Mouse (Mus musculus) cortical plate, adult 2 months (tissue): ENCODE data around the gene Camk2n1. TPM values are rescaled to one million over a fixed set of nuclear protein-coding genes. Genes with fewer than 3 reads are reported as not detected.

Source experiments
- H3K27ac ChIP-seq: fragments of 200-500 bp; 2 replicates; pipeline ENCODE4 v1.5.1; 2012; ENCODE audit warnings: low read length, control low read depth, inconsistent platforms; ENCODE audit not compliant: insufficient read depth
- H3K4me1 ChIP-seq: fragments of 200-500 bp; 2 replicates; pipeline ENCODE4 v1.6.1; 2011; ENCODE audit warnings: low read length; ENCODE audit not compliant: control insufficient read depth, insufficient read depth
- H3K4me3 ChIP-seq: fragments of 200-500 bp; 2 replicates; pipeline ENCODE4 v1.5.1; 2011; ENCODE audit warnings: mild to moderate bottlenecking, low read length, control low read depth; ENCODE audit not compliant: insufficient read depth
- CTCF ChIP-seq: fragments of 200-500 bp; IDR thresholded peaks from 2 replicates; pipeline ENCODE4 v1.5.1; 2011; ENCODE audit warnings: mild to moderate bottlenecking, control low read depth, low read length; ENCODE audit not compliant: insufficient read depth; ENCODE audit errors: extremely low read depth
- POLR2A ChIP-seq: fragments of 200-500 bp; IDR thresholded peaks from 2 replicates; pipeline ENCODE4 v1.6.1; 2011; ENCODE audit warnings: mild to moderate bottlenecking, low read length, control low read depth; ENCODE audit not compliant: insufficient read depth; ENCODE audit errors: extremely low read depth
- polyA plus RNA-seq: library from polyadenylated mRNA; depleted of rRNA; stranded (reverse); fragments of >200 nt; gene quantifications from 2 replicates; pipeline ENCODE4 v1.2.3, GENCODE M21; 2012

The Camk2n1 gene
- polyA plus RNA-seq, 1 experiment, result 995 TPM

DNA sequence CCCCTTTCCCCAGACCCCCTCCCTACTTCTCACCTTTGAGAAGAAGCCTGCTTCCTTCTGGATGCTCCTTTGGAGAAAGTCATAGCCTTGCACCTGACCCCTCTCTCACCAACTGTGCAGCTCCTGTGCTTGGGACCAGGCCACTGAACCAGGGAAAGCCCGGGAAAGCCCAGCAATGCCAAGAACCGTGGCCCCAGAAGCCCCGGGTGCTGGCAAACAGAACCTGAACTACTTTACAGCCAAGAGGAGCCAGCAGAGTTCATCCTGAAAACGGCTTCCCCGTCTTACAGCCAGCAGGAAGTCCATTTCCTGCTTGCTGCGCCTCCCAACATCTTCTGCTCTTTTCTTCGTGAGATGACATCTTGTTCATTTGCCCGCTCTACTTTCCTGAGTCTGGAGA lies 28.6 kb downstream of the Camk2n1 start:
- H3K4me3 ChIP-seq, result no peak overlapping the region
- peaks cover 8% of the 10 kb centered on the region; the same call in 1 of the 2 replicates for H3K4me1 ChIP-seq
- TF ChIP-seq POLR2A (no peak), CTCF (no peak)
- H3K27ac ChIP-seq, result no peak overlapping the region

DNA sequence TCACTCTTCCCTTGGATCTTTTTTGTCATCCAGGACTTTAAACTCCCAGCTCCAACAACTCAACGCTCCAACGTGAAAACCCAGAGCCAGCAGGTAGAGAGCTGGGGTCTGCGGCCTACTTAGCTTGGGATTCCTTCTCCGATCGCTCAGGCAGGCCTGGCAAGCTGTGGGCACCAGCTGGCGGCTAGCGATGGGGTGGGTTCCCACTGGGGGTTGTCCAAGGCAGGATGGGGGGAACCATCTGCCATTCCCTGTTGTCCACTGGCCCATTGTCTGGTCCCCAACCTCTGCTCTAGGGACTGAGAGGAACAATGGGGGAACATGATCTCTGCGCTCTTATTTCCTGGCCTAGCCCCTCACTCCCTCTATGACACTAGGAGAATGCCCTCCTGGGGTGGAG lies 34.1 kb downstream of the Camk2n1 start:
- no peak for TF ChIP-seq POLR2A
- TF ChIP-seq CTCF, result no peak
- H3K27ac ChIP-seq, result no peak overlapping the region
- no peak overlapping the region for H3K4me3 ChIP-seq
- peaks cover 6% of the 10 kb centered on the region for H3K4me1 ChIP-seq

DNA sequence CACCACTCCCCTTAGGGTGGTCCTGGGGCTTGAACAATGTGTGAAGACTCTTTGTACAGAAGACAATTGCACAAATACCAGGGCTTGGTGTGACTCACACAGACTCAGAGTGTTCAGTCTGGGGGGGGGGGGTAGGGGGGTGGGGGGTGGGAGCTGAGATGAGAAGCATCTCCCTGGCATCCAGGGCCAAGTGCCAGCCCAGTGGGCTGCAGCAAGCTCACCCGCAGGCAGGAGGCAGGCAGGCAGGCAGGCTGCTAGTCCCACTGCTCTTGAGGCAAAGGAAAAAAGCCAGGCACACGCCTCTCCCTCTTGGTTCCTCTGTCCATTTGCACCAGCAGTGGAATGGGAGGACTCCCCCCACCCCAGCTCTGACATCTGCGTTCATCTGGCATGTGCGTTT lies 37.0 kb downstream of the Camk2n1 start:
- H3K27ac ChIP-seq, result no peak overlapping the region
- H3K4me3 ChIP-seq, result no peak overlapping the region
- TF ChIP-seq CTCF (no peak), POLR2A (no peak)
- H3K4me1 ChIP-seq, result peaks cover 23% of the 10 kb centered on the region

DNA sequence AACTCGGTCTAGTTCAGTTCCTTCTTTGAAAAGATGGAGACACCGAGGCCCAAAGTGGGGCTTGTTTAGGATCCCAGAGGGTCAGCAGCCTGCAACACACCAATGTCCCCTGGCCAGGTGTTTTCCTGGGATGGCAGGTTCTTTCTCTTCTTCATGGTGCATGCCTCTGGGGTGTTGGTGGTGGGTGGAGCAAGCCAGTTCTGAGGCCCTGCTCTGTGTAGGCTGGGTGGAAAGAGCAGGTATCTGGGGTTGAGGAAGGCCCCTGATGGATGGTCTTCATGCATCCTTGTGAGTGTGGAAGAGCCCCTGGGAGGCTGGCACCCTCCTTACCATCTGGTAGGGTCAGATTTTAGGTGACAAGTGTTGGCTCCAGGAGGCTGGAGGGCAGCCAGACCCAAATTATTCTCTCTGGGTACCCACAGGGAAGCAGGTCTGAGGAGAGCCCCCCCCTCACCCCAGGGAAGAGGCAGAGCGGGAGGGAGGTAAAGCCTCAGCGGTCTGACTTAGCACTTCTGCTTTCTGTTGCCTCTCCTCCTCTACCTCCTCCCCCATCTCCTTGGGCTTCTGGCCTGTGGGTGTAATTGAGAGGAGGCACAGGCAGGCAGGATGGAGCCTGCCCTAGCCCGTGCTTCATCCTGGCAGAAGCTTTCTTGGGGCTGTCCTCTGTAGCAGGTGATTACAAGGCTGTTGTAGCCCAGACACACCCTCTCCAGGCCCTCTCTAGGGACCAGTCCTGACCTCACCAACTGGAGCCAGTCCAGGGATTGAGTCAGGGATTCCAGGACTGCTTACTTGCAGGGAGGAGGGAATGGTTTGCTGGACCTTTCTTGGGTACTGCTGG lies 39.3 kb downstream of the Camk2n1 start:
- Histone ChIP-seq H3K27ac (0 out of 2 replicates have a peak overlapping the region, but pooled peaks have one; percentile 14), H3K4me3 (no peak overlapping the region), H3K4me1 (peaks cover 24% of the 10 kb centered on the region)
- TF ChIP-seq POLR2A (no peak), CTCF (no peak)

DNA sequence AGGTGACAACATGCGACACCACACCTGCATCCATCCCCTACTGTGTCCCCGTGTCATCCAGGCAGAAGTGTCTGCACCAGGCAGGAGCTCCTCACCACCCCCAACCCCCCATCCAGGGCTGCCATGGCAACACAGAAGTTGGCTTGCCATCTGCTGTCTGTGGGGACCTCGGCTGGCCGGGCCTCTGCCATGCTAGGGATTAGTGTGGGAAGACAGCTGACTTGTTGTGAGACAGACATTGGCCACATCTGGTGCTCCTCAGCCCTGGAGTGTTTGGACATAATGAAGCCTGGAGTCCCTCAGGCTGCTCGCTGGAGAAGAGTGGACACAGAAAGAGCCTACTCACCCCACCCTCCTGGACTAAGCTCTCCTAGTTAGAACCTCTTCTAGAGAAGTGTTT lies 40.8 kb downstream of the Camk2n1 start:
- H3K4me1 ChIP-seq, result peaks cover 20% of the 10 kb centered on the region
- H3K4me3 ChIP-seq, result no peak overlapping the region
- no peak for TF ChIP-seq POLR2A
- no peak for TF ChIP-seq CTCF
- H3K27ac ChIP-seq, result 0 out of 2 replicates have a peak overlapping the region, but pooled peaks have one; percentile 8

DNA sequence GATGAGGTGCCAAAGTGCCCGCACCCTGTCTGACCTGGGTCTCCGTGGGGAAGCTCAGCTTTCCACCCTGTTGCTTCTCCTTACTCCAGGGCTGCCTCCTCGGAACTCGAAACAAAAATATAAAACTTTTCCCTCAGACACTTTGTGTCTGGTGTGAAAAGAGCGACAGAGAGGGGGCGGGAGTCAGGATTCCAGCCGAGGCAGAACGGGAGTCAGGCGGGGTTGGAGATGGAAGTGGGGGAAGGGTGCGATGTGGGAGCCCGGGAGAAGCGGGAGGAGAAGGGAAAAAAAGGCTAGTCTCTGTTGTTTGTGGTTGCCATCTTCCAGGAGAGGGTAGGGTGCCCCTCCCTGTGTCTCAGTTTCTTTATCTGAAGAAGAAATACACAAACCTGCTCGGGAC lies 41.7 kb downstream of the Camk2n1 start:
- Histone ChIP-seq H3K4me3 (no peak overlapping the region), H3K4me1 (peaks cover 20% of the 10 kb centered on the region), H3K27ac (0 out of 2 replicates have a peak overlapping the region, but pooled peaks have one; percentile 9)
- no peak for TF ChIP-seq POLR2A

DNA sequence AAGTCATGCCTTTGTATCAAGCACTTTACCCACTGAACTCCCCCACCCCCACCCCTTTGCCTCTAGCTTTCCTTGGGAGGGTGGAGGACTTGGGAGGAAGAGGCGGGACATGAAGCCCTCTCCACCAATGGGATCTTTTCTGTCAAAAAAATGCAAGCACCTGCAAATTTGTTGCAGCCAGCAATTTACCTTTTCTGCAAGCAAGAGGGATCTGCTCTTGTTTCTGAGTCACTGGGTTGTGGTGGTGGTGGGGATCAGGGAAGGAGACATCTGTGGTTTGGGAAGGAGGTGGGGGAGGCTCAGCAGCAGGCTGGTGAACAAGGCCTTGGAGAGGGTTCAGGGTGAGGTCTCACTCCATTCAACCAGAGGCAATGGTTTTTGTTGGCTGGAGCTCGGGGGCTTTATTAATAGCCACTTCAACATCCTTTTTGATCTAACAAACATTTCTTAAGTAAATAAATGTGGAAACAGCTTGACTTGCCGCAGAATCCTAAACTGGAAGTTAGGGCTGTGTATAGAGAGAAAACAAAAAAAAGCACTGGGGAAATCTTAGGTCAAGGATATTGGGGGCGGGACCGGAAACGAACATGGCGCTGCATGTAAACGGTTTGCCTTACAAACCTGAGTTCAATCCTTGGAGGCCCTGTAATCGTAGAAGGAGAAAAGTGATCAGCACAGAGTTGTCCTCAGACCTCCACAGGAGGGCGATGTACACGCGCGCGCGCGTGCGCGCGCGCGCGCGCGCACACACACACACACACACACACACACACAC lies 42.8 kb downstream of the Camk2n1 start:
- H3K4me3 ChIP-seq, result no peak overlapping the region
- TF ChIP-seq POLR2A (no peak), CTCF (no peak)
- H3K4me1 ChIP-seq, result peaks cover 20% of the 10 kb centered on the region
- H3K27ac ChIP-seq, result no peak overlapping the region

DNA sequence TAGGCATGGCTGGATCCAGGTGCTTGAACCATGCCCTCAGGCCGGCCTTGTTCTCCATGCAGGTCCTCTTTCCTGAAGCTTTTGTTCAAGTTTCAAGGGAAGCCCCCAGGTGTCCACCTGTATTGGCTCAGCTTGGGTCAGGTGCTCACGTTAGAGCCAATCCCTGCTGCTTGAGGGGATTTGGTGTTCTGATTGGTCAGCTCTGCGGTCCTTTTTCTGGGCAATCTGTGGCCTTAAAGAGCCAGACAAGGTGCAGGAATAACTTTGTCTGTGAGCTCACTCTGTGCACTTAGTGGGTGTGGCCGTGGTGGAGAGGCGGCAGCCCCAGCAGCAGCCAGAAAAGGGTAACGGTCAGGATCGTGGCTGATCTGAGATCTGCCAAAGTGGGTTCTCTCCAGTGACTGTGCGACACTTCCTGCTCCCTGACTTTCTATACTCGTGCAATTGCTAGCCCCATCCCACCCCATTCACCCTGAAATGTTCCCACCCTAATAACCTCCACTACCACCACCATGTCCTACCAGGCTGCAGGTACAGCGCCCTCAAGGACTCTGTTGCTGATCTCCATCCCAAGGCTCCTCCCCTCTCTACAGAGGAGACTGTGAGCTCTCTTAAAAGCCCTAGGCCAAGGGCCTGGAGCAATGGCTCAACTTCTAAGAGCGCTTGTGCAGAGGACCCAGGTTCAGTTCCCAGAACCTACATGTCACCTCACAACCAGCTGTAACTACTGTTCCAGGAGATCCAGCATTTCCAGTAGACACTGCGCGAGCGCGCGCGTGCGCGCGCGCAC lies 45.9 kb downstream of the Camk2n1 start:
- no peak overlapping the region for H3K27ac ChIP-seq
- H3K4me3 ChIP-seq, result no peak overlapping the region
- H3K4me1 ChIP-seq, result peaks cover 7% of the 10 kb centered on the region
- TF ChIP-seq POLR2A (no peak), CTCF (no peak)

DNA sequence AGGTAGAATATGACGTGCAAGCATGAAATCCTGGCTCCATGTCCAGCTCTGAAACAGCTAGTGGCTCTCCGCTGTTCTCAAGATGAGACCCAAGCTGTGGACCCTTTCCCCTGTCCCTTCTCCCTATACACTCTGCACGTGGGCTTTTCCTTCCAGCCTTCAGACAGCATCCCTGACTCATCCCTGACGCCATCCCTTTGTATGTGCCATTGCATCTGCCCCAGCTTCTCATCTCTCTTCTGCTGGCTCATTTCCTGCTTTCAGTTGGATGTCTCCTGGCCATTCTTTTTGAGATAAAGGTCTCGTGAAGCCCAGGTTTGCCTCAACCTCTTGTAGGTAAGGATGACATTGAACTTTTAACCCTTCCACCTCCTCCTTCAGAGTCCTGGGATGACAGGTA lies 46.9 kb downstream of the Camk2n1 start:
- Histone ChIP-seq H3K27ac (no peak overlapping the region), H3K4me1 (peaks cover 3% of the 10 kb centered on the region), H3K4me3 (no peak overlapping the region)
- TF ChIP-seq POLR2A (no peak), CTCF (no peak)

DNA sequence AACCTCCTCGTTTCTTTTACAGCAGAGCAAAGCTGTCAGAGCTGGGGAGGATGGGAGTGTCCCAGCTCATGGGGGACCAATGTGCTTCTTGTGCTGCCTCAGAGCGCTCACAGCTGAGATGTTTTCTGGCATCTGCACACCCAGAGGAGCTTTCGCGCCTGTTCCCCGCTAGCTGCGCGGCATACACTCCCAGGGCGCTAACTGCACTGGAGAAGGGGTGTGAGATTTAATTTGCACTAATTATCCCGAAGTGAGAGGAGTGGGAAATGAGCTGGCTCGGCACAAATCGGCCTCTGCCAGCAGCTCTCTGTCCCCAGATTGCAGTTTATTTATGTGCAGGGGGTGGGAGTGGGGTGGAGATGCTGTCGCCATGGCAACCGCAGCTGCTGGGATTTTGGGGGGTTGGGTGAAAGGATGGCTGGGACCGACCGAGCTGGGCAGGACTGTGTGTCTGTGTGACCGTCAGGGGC lies 50.6 kb downstream of the Camk2n1 start:
- Histone ChIP-seq H3K4me1 (no peaks in the 10 kb centered on the region), H3K4me3 (no peak overlapping the region), H3K27ac (peak overlapping the region; percentile 30)
- no peak for TF ChIP-seq CTCF
- peak; percentile 54 for TF ChIP-seq POLR2A
